Mouse (Mus musculus) kidney, embryonic 15.5 days (tissue): ENCODE results near the gene Dennd5b. TPM values are rescaled to one million over a fixed set of nuclear protein-coding genes. Genes with fewer than 3 reads are reported as not detected.
"Not testable (repeated sequence)": the region's sequence is repeated elsewhere in the genome, so short reads cannot be mapped to it uniquely, and the experiment has no call there.

Experiments
- ATAC-seq: fragments of 200-750 bp; cut with Nextera tagmentation; replicated peaks from 2 replicates; pipeline ENCODE4 v1.8.0; 2017; ENCODE audit warnings: moderate TSS enrichment; ENCODE audit not compliant: low FRiP score
- H3K27ac ChIP-seq: fragments of 300-500 bp; sonication (generic); 2 replicates; pipeline ENCODE4 v1.5.1; 2015; ENCODE audit warnings: mild to moderate bottlenecking, inconsistent platforms
- H3K27me3 ChIP-seq: fragments of 300-500 bp; sonication (generic); 2 replicates; pipeline ENCODE4 v1.6.1; 2015; ENCODE audit warnings: inconsistent platforms
- H3K36me3 ChIP-seq: fragments of 300-500 bp; sonication (generic); 2 replicates; pipeline ENCODE4 v1.6.1; 2015; ENCODE audit warnings: inconsistent platforms
- H3K4me1 ChIP-seq: fragments of 300-500 bp; sonication (generic); 2 replicates; pipeline ENCODE4 v1.6.1; 2015; ENCODE audit warnings: inconsistent platforms
- H3K4me2 ChIP-seq: fragments of 300-500 bp; sonication (generic); 2 replicates; pipeline ENCODE4 v1.6.1; 2015; ENCODE audit warnings: moderate library complexity, mild to moderate bottlenecking, inconsistent platforms
- H3K4me3 ChIP-seq: fragments of 300-500 bp; sonication (generic); replicated peaks from 2 replicates; pipeline ENCODE4 v1.5.1; 2015; ENCODE audit warnings: mild to moderate bottlenecking, inconsistent platforms
- H3K9ac ChIP-seq: fragments of 300-500 bp; sonication (generic); 2 replicates; pipeline ENCODE4 v1.6.1; 2015; ENCODE audit warnings: mild to moderate bottlenecking, inconsistent platforms
- H3K9me3 ChIP-seq: fragments of 300-500 bp; sonication (generic); replicated peaks from 2 replicates; pipeline ENCODE4 v1.6.1; 2016; ENCODE audit warnings: inconsistent platforms
- WGBS: fragments of 180-500 bp; shearing (Covaris S2); methylation state at CpG from one replicate; pipeline ENCODE4 v1.1.7; 2015; ENCODE audit warnings: mixed read lengths; 5-methylcytosine and 5-hydroxymethylcytosine counted together
- polyA plus RNA-seq: library from polyadenylated mRNA; unstranded; fragments of >200 nt; fragmentation: Nextera tagmentation; extraction: Ambion mirVana; gene quantifications from 2 replicates; pipeline ENCODE4 v1.2.1, GENCODE M21; 2015

Gene Dennd5b
- polyA plus RNA-seq, 1 experiment from 2014 or later: 9.6 TPM

- H3K4me2 ChIP-seq: no peak overlapping the region
Observed at GRCm38 (mm10) chr6:148993117-148994077, 108.1 kb downstream of the Dennd5b start.

DNA sequence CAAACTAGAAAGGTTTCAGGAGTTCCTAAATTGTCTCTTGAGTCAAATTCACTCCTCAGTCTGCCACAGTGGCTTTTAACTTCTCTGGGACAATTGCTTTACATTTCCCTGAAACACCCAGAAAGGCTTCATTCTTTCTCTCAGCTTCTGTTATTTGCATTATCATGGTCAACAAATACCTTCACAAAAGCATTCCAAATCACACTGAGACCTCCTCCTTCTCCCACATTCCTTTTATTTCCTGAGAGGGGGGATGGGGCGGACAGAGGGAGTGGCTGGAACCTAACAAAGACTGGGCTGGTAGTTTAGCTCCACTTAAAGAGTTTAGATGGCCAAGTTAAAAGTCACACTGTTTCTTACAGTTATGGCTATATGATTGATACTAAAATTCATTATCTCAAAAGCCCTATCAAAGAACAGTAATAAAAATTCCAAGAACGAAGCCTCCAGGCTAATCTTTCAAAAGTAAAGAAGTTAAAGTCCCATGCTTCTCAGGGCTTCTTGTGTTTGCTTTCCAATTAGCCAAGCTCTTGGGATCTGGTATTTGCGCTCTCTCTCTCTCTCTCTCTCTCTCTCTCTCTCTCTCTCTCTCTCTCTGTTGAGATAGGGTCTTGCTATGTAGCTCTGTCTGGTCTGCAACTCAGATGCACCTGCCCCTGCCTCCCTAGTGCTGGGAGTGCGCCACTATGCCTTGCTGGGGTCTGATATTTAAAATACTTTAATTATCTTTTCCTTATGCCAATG lies 108.9 kb downstream of the Dennd5b start:
- Histone ChIP-seq H3K4me1 (peaks cover 3% of the 10 kb centered on the region; the same call in 1 of the 2 replicates), H3K4me3 (no peak overlapping the region), H3K9ac (no peak overlapping the region), H3K27me3 (no peaks in the 10 kb centered on the region), H3K27ac (peak overlapping the region; percentile 22; the same call in 1 of the 2 replicates), H3K9me3 (no peaks in the 10 kb centered on the region), H3K4me2 (no peak overlapping the region), H3K36me3 (peaks cover 22% of the 10 kb centered on the region)
- no peak for ATAC-seq
- 62% methylated on average over 4 of the region's 4 CpGs for WGBS

More at GRCm38 (mm10) chr6:148993117-148994077, 108.1 kb downstream of the Dennd5b start:
- H3K36me3 ChIP-seq: peaks cover 31% of the 10 kb centered on the region
- no peak overlapping the region for H3K4me3 ChIP-seq
- WGBS: 35% methylated on average over 9 of the region's 9 CpGs
- H3K9ac ChIP-seq: no peak overlapping the region
- H3K27ac ChIP-seq: no peak overlapping the region
- peaks cover 3% of the 10 kb centered on the region; the same call in 1 of the 2 replicates for H3K4me1 ChIP-seq
- H3K9me3 ChIP-seq: no peaks in the 10 kb centered on the region
- ATAC-seq: peak; percentile 54
- no peaks in the 10 kb centered on the region for H3K27me3 ChIP-seq

DNA sequence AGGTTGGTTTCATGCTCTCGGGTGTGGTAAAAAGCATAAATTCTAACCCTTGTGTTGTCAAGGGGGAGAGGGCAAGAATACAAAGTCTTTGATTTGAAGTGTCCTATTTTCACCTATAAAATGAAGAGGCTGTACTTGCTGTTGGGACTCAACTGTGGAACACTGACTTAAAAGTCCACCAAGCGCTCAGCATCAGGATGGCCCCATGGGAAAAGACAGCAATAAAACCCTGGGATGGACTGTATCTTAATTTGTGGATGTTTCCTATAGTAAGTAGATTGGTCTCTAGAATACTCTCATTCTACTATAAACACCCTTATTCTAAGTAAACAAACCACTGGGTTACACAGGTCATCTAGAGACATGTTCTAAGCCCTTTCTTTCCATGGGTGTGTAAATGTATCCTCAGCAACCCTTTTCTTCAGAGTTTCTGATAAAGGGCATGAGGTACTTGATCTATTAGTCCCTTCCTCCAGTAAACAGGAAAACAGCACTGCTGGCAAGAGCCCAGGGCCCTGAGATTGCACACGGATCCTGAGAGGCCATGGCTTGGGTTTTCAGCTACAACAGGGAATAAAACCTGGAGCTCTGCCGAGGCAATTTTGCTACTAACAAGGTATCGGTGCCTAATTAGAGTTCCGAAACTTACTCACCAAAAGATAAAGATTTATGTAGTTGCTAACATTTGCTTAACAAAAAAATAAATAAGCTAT lies 109.7 kb downstream of the Dennd5b start:
- Histone ChIP-seq H3K9me3 (no peaks in the 10 kb centered on the region), H3K27me3 (no peaks in the 10 kb centered on the region), H3K4me1 (peaks cover 3% of the 10 kb centered on the region; the same call in 1 of the 2 replicates), H3K9ac (no peak overlapping the region), H3K36me3 (peaks cover 15% of the 10 kb centered on the region), H3K4me2 (no peak overlapping the region), H3K27ac (peak overlapping the region; percentile 22; the same call in 1 of the 2 replicates), H3K4me3 (no peak overlapping the region)
- WGBS: 48% methylated on average over 6 of the region's 6 CpGs
- ATAC-seq: no peak

- not testable (repeated sequence) for H3K36me3 ChIP-seq, H3K27ac ChIP-seq
- WGBS: 75% methylated on average over 3 of the region's 3 CpGs
Observed at GRCm38 (mm10) chr6:148989792-148990491, 111.5 kb downstream of the Dennd5b start.

DNA sequence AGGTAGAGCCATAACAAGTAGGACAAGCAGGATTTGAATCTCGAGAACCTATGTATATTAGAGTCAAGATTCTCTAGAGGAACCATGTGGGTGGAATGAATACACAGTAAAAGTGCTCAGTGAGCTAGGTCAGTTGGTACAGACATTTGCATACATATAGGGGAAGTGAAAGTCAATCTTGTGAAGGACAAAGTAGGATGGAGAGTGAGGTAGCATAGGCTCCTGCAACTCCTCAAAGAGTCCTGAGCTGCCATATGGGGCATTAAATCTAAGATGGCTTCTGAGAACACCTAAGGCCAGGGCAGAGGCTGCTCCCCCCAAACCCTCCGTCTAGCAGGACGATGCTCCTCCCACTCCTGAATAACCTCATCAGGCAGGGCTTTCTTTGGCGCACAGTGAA lies 115.5 kb downstream of the Dennd5b start:
- Histone ChIP-seq H3K36me3 (no peaks in the 10 kb centered on the region), H3K4me1 (no peaks in the 10 kb centered on the region), H3K9ac (no peak overlapping the region), H3K9me3 (no peaks in the 10 kb centered on the region), H3K4me3 (no peak overlapping the region), H3K27me3 (no peaks in the 10 kb centered on the region), H3K4me2 (no peak overlapping the region), H3K27ac (no peak overlapping the region)
- WGBS: 84% methylated on average over 4 of the region's 4 CpGs
- ATAC-seq: no peak

More at GRCm38 (mm10) chr6:148989792-148990491, 111.5 kb downstream of the Dennd5b start:
- not testable (repeated sequence) for H3K9me3 ChIP-seq, H3K4me3 ChIP-seq, H3K4me1 ChIP-seq, H3K27me3 ChIP-seq, H3K4me2 ChIP-seq, ATAC-seq, H3K9ac ChIP-seq

- H3K4me3 ChIP-seq: no peak overlapping the region
- no peak overlapping the region for H3K4me2 ChIP-seq
- H3K9me3 ChIP-seq: no peaks in the 10 kb centered on the region
- H3K4me1 ChIP-seq: no peaks in the 10 kb centered on the region
- H3K27me3 ChIP-seq: no peaks in the 10 kb centered on the region
- no peak overlapping the region for H3K9ac ChIP-seq
- H3K27ac ChIP-seq: no peak overlapping the region
- ATAC-seq: no peak
- H3K36me3 ChIP-seq: no peaks in the 10 kb centered on the region
- WGBS: 56% methylated on average over 3 of the region's 3 CpGs
Observed at GRCm38 (mm10) chr6:148980495-148980894, 121.0 kb downstream of the Dennd5b start.

DNA sequence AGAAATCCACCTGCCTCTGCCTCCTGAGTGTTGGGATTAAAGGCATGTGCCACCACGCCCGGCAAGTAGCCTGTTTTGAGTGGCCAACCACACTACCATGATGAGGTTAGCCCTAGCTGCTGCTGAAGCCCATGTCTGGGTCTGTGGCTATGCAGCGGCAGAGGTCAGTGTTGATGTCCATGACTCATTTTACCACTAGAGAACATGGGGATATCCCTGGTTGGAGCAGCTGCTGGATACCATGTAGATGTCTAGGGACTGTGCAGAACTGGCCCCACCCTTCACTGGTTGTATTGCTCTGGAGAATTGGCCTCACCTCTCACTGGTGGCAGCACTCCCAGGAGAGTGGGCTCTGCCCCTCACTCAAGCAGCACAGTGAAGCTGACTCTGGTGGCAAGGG lies 126.4 kb downstream of the Dennd5b start:
- Histone ChIP-seq H3K4me2 (no peak overlapping the region), H3K27ac (no peak overlapping the region), H3K9me3 (no peaks in the 10 kb centered on the region), H3K27me3 (no peaks in the 10 kb centered on the region), H3K9ac (no peak overlapping the region), H3K4me3 (no peak overlapping the region), H3K4me1 (peaks cover 17% of the 10 kb centered on the region), H3K36me3 (no peaks in the 10 kb centered on the region)
- ATAC-seq: no peak
- 89% methylated on average over 3 of the region's 3 CpGs for WGBS

DNA sequence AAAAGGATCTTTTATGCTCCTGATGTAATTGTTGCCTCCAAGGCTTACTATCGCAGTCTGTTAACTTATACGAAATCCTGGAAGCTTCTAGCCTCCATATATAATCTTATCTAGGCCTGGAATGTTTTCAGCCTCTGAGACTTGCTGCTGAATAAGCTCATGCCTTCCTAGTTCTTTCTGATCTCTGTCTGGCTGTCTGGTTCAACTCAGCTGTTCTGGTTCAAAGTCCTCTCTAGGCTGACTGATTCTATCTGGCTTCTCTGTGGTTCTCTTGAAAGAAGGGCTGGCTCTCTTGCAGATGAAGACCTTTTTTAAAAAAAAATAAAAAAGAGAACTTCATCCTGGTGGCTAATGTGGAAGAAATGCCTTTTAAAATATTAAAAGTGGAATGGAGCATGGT lies 128.6 kb downstream of the Dennd5b start:
- Histone ChIP-seq H3K4me2 (no peak overlapping the region), H3K4me1 (peaks cover 17% of the 10 kb centered on the region), H3K9ac (no peak overlapping the region), H3K9me3 (no peaks in the 10 kb centered on the region), H3K4me3 (no peak overlapping the region), H3K27me3 (no peaks in the 10 kb centered on the region), H3K36me3 (no peaks in the 10 kb centered on the region), H3K27ac (0 out of 2 replicates have a peak overlapping the region, but pooled peaks have one; percentile 70)
- WGBS: 62% methylated on average over 2 of the region's 2 CpGs
- no peak for ATAC-seq

GRCm38 (mm10) chr6:148972059-148972848 lies 129.2 kb downstream of the Dennd5b start:
- H3K9me3 ChIP-seq: no peaks in the 10 kb centered on the region
- WGBS: 25% methylated on average over 9 of the region's 9 CpGs
- peak overlapping the region; percentile 70 for H3K27ac ChIP-seq
- peak overlapping the region; percentile 35 for H3K4me2 ChIP-seq
- peak; percentile 62 for ATAC-seq
- H3K4me3 ChIP-seq: no peak overlapping the region
- no peak overlapping the region for H3K9ac ChIP-seq
- H3K36me3 ChIP-seq: no peaks in the 10 kb centered on the region
- H3K4me1 ChIP-seq: peaks cover 17% of the 10 kb centered on the region
- no peaks in the 10 kb centered on the region for H3K27me3 ChIP-seq

DNA sequence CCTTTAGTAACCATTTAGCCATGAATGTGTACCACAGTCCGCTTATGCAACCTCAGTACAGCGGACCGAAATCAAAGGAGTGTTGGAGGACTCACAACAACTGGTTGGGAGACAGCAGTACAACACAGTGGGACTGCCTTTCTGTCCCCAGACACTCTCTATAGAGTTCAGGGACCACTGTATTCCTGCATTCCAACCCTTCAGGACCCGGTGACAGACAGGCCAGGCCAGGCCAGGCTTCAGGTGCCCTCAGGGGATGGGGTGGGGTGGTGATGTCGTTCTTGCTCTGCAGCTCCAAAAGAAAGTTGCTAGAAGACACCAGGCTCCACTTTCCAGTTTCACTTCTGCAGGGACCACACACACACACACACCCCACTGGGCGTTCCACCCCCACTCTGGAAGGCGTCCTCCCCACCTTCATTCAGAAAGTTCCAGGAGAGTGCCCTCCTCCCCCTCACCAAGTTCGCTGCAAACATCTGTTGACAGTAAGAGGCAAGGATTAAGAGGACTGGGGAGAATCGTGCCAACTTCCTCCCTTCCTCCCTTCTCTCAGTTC lies 130.0 kb downstream of the Dennd5b start:
- H3K27ac ChIP-seq: peak overlapping the region; percentile 70

More for the DNA sequence above, 130.0 kb downstream of the Dennd5b start:
- peak; percentile 72 for ATAC-seq
- no peaks in the 10 kb centered on the region for H3K36me3 ChIP-seq
- no peaks in the 10 kb centered on the region for H3K9me3 ChIP-seq
- H3K4me1 ChIP-seq: peaks cover 17% of the 10 kb centered on the region
- H3K27me3 ChIP-seq: no peaks in the 10 kb centered on the region
- no peak overlapping the region for H3K9ac ChIP-seq
- no peak overlapping the region for H3K4me3 ChIP-seq
- peak overlapping the region; percentile 35 for H3K4me2 ChIP-seq
- 32% methylated on average over 9 of the region's 9 CpGs for WGBS
